Mouse (Mus musculus) cortical plate, adult 2 months (tissue): ENCODE results near the gene Sdk1.

Experiments used
- CTCF ChIP-seq: fragments of 200-500 bp; IDR thresholded peaks from 2 replicates; pipeline ENCODE4 v1.5.1; 2011; ENCODE audit warnings: mild to moderate bottlenecking, control low read depth, low read length; ENCODE audit not compliant: insufficient read depth; ENCODE audit errors: extremely low read depth
- POLR2A ChIP-seq: fragments of 200-500 bp; IDR thresholded peaks from 2 replicates; pipeline ENCODE4 v1.6.1; 2011; ENCODE audit warnings: mild to moderate bottlenecking, low read length, control low read depth; ENCODE audit not compliant: insufficient read depth; ENCODE audit errors: extremely low read depth

GRCm38 (mm10) chr5:141413013-141413412, 171.7 kb downstream of the Sdk1 start:
- no peak for TF ChIP-seq CTCF
- TF ChIP-seq POLR2A: no peak
